8 mouse cellular contexts compared by ENCODE assay signal in the genomic region with DNA sequence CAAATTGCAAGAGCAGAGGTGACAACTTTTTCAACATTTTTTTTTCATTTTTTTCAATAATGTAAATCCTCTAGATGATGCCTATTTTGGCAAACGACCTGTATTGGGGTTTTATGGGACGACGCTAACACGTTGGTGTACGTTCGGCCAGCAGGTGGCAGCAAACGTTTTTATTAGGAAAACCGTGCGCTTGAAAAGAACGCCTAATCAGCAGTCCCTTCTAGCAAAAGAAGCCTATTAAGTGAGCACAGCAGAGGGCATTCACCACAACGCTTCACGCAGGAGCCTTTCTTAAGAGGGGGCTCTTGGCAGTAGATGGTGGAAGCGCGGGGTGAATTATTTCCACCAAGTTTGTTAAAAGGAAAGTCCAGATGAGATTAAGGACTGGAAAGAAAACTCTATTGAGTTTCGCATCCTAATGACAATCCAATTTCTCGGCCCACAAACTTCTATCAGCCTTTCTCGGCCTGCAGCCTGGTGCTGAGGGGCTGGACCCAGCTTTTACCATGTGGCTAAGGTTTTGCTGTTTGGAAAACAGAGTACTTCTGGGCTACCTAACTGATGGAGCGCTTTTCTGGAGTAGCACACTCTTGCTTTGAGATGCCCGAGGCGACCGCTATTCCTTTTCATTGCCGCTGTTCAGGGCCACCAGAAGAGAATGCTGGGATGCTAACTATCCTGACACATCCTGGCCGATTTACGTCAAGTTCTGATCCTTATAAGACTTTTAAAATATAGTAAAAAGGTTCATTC.
DNase-seq lines count a peak whose midpoint lies in the region; ATAC-seq lines count a peak whose summit lies in the region.

No protein-coding gene starts in this region.

- DNase-seq in R1 (ENCODE audit: low read depth, low spot score), result peak; percentile 75
- DNase-seq in cerebellum, adult 9-10 months, result peak; percentile 77
- peak; percentile 90 to 93 for DNase-seq in frontal cortex, postnatal 25 days (ENCODE audit: low spot score in 2 of 2)
- peak; percentile 74 for DNase-seq in hindlimb bud, embryonic 11.5 days (ENCODE audit: extremely low spot score, low read depth, low spot score)
- DNase-seq in left cerebral cortex, adult 11 months (ENCODE audit: low spot score), result peak; percentile 69
- peak; percentile 77 to 78 for DNase-seq in right cerebral cortex, postnatal 36 days (ENCODE audit: low spot score in 2 of 2)
- DNase-seq in urinary bladder, postnatal 36 days (ENCODE audit: low spot score in 2 of 2), result peak; percentile 71 to 87

- peak; percentile 71; the same call in 1 of the 2 replicates for ATAC-seq in megakaryocyte-erythroid progenitor cell, adult 5-6 weeks (replicated peaks; ENCODE audit: low FRiP score, low TSS enrichment, poor library complexity, severe bottlenecking)

Comparison
In these comparisons a context has a peak if more than half of its experiments do, and no peak if none do; other contexts are left out.
1. Peak in every context shown above with its lines: DNase-seq and ATAC-seq.